26 mouse cellular contexts compared by ENCODE assay signal in the genomic region with DNA sequence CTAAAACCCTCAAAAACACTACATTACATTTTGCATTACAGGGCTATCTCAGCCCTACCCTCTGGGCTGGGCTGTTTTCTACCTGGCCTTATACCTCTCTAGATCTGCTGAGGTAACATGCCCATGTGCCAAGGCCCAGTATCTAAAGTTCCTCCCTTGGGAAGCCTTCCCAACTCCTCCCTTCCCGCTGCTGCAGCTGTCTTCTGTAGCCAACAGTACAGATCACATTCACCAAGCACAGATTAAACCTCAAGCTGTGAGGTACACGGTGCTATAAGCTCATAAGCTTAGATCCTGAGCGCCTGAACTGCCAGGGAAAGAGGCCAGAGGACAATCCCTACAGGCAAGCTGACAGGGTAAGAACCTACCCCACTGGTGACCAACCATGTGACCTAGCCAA. TPM values are rescaled to one million over a fixed set of nuclear protein-coding genes. Genes with fewer than 3 reads are reported as not detected.
DNase-seq lines count a peak whose midpoint lies in the region; ATAC-seq and TF ChIP-seq lines count a peak whose summit lies in the region.
"Had no signal": no experiment of that assay in that cellular context is flagged by ENCODE, and none has a peak within 500 bp of the region (broad histone marks: within the 10 kb centered on the region; RNA-seq: fewer than 3 reads in every experiment).

No protein-coding gene starts in this region.

- no peaks in the 10 kb centered on the region for H3K9me3 ChIP-seq in stomach, embryonic 16.5 days (replicated peaks; ENCODE audit: control insufficient read depth, low read length)
- H3K9me3 ChIP-seq: G1E; heart, embryonic 13.5 days; limb, embryonic 15.5 days; midbrain, embryonic 12.5 days had no signal

- no peaks in the 10 kb centered on the region for H3K27me3 ChIP-seq in cerebellum, adult 2 months (ENCODE audit: control insufficient read depth, insufficient read depth, low read length)
- H3K27me3 ChIP-seq in kidney, adult 2 months (replicated peaks; ENCODE audit: control insufficient read depth, insufficient read depth, low read length) = no peaks in the 10 kb centered on the region
- no peaks in the 10 kb centered on the region for H3K27me3 ChIP-seq in spleen, adult 2 months (ENCODE audit: control insufficient read depth, insufficient read depth, low read length)
- H3K27me3 ChIP-seq in stomach, embryonic 16.5 days (ENCODE audit: control insufficient read depth, insufficient read depth, low read length) = no peaks in the 10 kb centered on the region
- H3K27me3 ChIP-seq: heart, embryonic 13.5 days; limb, embryonic 15.5 days; midbrain, embryonic 12.5 days had no signal

- H3K36me3 ChIP-seq in kidney, adult 2 months (ENCODE audit: control insufficient read depth, insufficient read depth, low read length) = no peaks in the 10 kb centered on the region
- H3K36me3 ChIP-seq in spleen, adult 2 months (ENCODE audit: control insufficient read depth, insufficient read depth, low read length) = no peaks in the 10 kb centered on the region
- no peaks in the 10 kb centered on the region for H3K36me3 ChIP-seq in stomach, embryonic 16.5 days (ENCODE audit: control insufficient read depth, insufficient read depth, low read length)
- H3K36me3 ChIP-seq: heart, embryonic 13.5 days; limb, embryonic 15.5 days; midbrain, embryonic 12.5 days had no signal

- 8% methylated on average over 3 of the region's 3 CpGs for WGBS in cerebellum, adult 2 months
- WGBS in kidney, adult 2 months = 41% methylated on average over 3 of the region's 3 CpGs
- 84% methylated on average over 3 of the region's 3 CpGs for WGBS in spleen, adult 2 months
- WGBS in stomach, embryonic 16.5 days = 76% methylated on average over 3 of the region's 3 CpGs

- H3K4me1 ChIP-seq in cerebellum, adult 2 months (ENCODE audit: control insufficient read depth, insufficient read depth, low read length) = peaks cover 42% of the 10 kb centered on the region
- H3K4me1 ChIP-seq in kidney, adult 2 months (ENCODE audit: control insufficient read depth, insufficient read depth, low read length) = peaks cover 63% of the 10 kb centered on the region
- H3K4me1 ChIP-seq in spleen, adult 2 months (ENCODE audit: control insufficient read depth, insufficient read depth, insufficient read length) = peaks cover 38% of the 10 kb centered on the region; the same call in 1 of the 2 replicates
- peaks cover 59% of the 10 kb centered on the region for H3K4me1 ChIP-seq in stomach, embryonic 16.5 days (ENCODE audit: control insufficient read depth, insufficient read depth, low read length)

- no peak overlapping the region for H3K4me2 ChIP-seq in stomach, embryonic 16.5 days (ENCODE audit: low read depth, low read length)
- H3K4me2 ChIP-seq: heart, embryonic 13.5 days; limb, embryonic 15.5 days; midbrain, embryonic 12.5 days had no signal

- DNase-seq in cerebellum, adult 11-12 months = peak; percentile 30
- DNase-seq in cerebellum, adult 2 months = no peak
- peak; percentile 38 for DNase-seq in kidney, adult 2 months
- DNase-seq in kidney, postnatal 10 days = no peak
- DNase-seq in spleen, adult 2 months (ENCODE audit: low read depth in 1 of 2, low spot score in 2 of 2) = no peak
- no peak for DNase-seq in spleen, postnatal 14 days (ENCODE audit: low spot score in 2 of 2)
- DNase-seq in adrenal gland, adult 18-20 months (ENCODE audit: low spot score in 2 of 2) = no peak
- DNase-seq: cerebellum, postnatal 25 days; kidney, adult 9 months; kidney, postnatal 4 days; thymus, adult 18-20 months had no signal

- no peak overlapping the region for H3K4me3 ChIP-seq in cerebellum, adult 2 months (replicated peaks; ENCODE audit: insufficient read depth, low read depth, low read length)
- H3K4me3 ChIP-seq in kidney, adult 2 months (ENCODE audit: insufficient read depth, low read depth, low read length) = no peak overlapping the region
- H3K4me3 ChIP-seq in spleen, adult 2 months (ENCODE audit: extremely low read depth, insufficient read depth, insufficient read length) = no peak overlapping the region
- no peak overlapping the region for H3K4me3 ChIP-seq in stomach, embryonic 16.5 days (replicated peaks; ENCODE audit: low read length)
- H3K4me3 ChIP-seq: heart, embryonic 13.5 days; limb, embryonic 15.5 days; midbrain, embryonic 12.5 days had no signal

- H3K27ac ChIP-seq in cerebellum, adult 2 months (ENCODE audit: insufficient read depth, low read length) = no peak overlapping the region
- H3K27ac ChIP-seq in kidney, adult 2 months (ENCODE audit: insufficient read depth, low read depth, low read length) = peak overlapping the region; percentile 42; the same call in 1 of the 2 replicates
- 0 out of 2 replicates have a peak overlapping the region, but pooled peaks have one; percentile 2 for H3K27ac ChIP-seq in spleen, adult 2 months (ENCODE audit: insufficient read depth, low read length)
- peak overlapping the region; percentile 40; the same call in 1 of the 2 replicates for H3K27ac ChIP-seq in stomach, embryonic 16.5 days (ENCODE audit: low read length)
- H3K27ac ChIP-seq: limb, embryonic 15.5 days; midbrain, embryonic 12.5 days had no signal

- no peak for TF ChIP-seq POLR2A in cerebellum, adult 2 months (IDR thresholded peaks at IDR 0.05; ENCODE audit: borderline replicate concordance, insufficient read depth, low read length)
- TF ChIP-seq POLR2A in kidney, adult 2 months (IDR thresholded peaks at IDR 0.05; ENCODE audit: low read depth, low read length) = no peak
- TF ChIP-seq POLR2A in spleen, adult 2 months (IDR thresholded peaks at IDR 0.05; ENCODE audit: low read depth, low read length) = no peak

- TF ChIP-seq CTCF in cerebellum, adult 2 months (IDR thresholded peaks at IDR 0.05; ENCODE audit: borderline replicate concordance, insufficient read depth, low read depth, low read length) = no peak
- TF ChIP-seq CTCF in kidney, adult 2 months (conservative IDR thresholded peaks at IDR 0.05; ENCODE audit: insufficient read depth, insufficient read length, low read depth, low read length) = no peak
- no peak for TF ChIP-seq CTCF in spleen, adult 2 months (IDR thresholded peaks at IDR 0.05; ENCODE audit: extremely low read depth, insufficient read depth, insufficient read length, insufficient replicate concordance)

- ATAC-seq in stomach, embryonic 16.5 days (ENCODE audit: insufficient read depth, low FRiP score) = no peak
- ATAC-seq: CD4-positive, CD25-positive, alpha-beta regulatory T cell, adult 4 months; forebrain, embryonic 14.5 days; inflammation-experienced regulatory T-cells, adult 6 months had no signal

- H3K9ac ChIP-seq in stomach, embryonic 16.5 days (ENCODE audit: low read length) = 0 out of 2 replicates have a peak overlapping the region, but pooled peaks have one; percentile 14
- H3K9ac ChIP-seq: heart, embryonic 13.5 days; limb, embryonic 15.5 days; midbrain, embryonic 12.5 days had no signal

RNA-seq across cellular contexts. Expression of gene Zfp787, which starts 3.8 kb away (rescaled TPM):
- polyA plus RNA-seq in cerebellum, adult 2 months (2012; rRNA removed) = 45.2 and 45.9 TPM in 2 replicates
- polyA plus RNA-seq in kidney, adult 2 months (2012; rRNA removed) = 54.2 and 66.1 TPM in 2 replicates
- polyA plus RNA-seq in spleen, adult 2 months (2012; rRNA removed) = 34.5 and 43.2 TPM in 2 replicates
- polyA plus RNA-seq in stomach, embryonic 16.5 days (2015; fragmentation: Nextera tagmentation; extraction: Ambion mirVana) = 15.0 and 22.0 TPM in 2 replicates
- 10 to 100 TPM; 43.2 to 47.7 TPM for total RNA-seq in adrenal gland, adult 18-20 months (2021)

RNA-seq across cellular contexts. Expression of gene Zfp444, which starts 20.0 kb away (rescaled TPM):
- polyA plus RNA-seq in cerebellum, adult 2 months (2012; rRNA removed) = 52.0 and 52.2 TPM in 2 replicates
- 47.1 and 65.2 TPM in 2 replicates for polyA plus RNA-seq in kidney, adult 2 months (2012; rRNA removed)
- 20.2 and 29.7 TPM in 2 replicates for polyA plus RNA-seq in spleen, adult 2 months (2012; rRNA removed)
- polyA plus RNA-seq in stomach, embryonic 16.5 days (2015; fragmentation: Nextera tagmentation; extraction: Ambion mirVana) = 28.8 and 32.7 TPM in 2 replicates
- 10 to 100 TPM; 25.8 to 27.0 TPM for total RNA-seq in adrenal gland, adult 18-20 months (2021)

RNA-seq across cellular contexts. Expression of gene Galp, which starts 44.9 kb away (rescaled TPM):
- not detected in 2 replicates for polyA plus RNA-seq in cerebellum, adult 2 months (2012; rRNA removed)
- polyA plus RNA-seq in kidney, adult 2 months (2012; rRNA removed) = not detected in 2 replicates
- not detected in 2 replicates for polyA plus RNA-seq in spleen, adult 2 months (2012; rRNA removed)
- polyA plus RNA-seq in stomach, embryonic 16.5 days (2015; fragmentation: Nextera tagmentation; extraction: Ambion mirVana) = not detected in 2 replicates
- total RNA-seq in adrenal gland, adult 18-20 months (2021) = not detected
- total RNA-seq: adrenal gland, postnatal 4 days; G1E; layer of hippocampus, postnatal 14 days; left cerebral cortex, postnatal 25 days had no signal
- polyA plus RNA-seq: CD4-positive, CD25-positive, alpha-beta regulatory T cell, adult 4 months; forebrain, embryonic 14.5 days; G1E; heart, embryonic 13.5 days; hindbrain, embryonic 11.5 days; inflammation-experienced regulatory T-cells, adult 6 months; limb, embryonic 15.5 days; lung, embryonic 16.5 days; midbrain, embryonic 12.5 days; neural tube, embryonic 14.5 days; urinary bladder, adult 2 months had no signal

Comparison
In these comparisons a context has a peak if more than half of its experiments do, and no peak if none do; other contexts are left out.
1. DNase-seq: peak in cerebellum, adult 11-12 months (single experiment) and kidney, adult 2 months (single experiment); none in cerebellum, adult 2 months (0 of 2), kidney, postnatal 10 days (single experiment), spleen, adult 2 months (0 of 2), spleen, postnatal 14 days (0 of 2) and adrenal gland, adult 18-20 months (0 of 2).